Mouse (Mus musculus) lung, adult 2 months (tissue): ENCODE data around the gene Olfml3.

Source experiments
- CTCF ChIP-seq: fragments of 200-500 bp; IDR thresholded peaks from 2 replicates; pipeline ENCODE4 v1.5.1; 2011; ENCODE audit warnings: mild to moderate bottlenecking, low read length, control low read depth; ENCODE audit not compliant: insufficient read depth
- POLR2A ChIP-seq: fragments of 200-500 bp; IDR thresholded peaks from 2 replicates; pipeline ENCODE4 v1.6.1; 2011; ENCODE audit warnings: low read depth, mild to moderate bottlenecking, control low read depth, low read length, borderline replicate concordance; ENCODE audit errors: extremely low read depth

DNA sequence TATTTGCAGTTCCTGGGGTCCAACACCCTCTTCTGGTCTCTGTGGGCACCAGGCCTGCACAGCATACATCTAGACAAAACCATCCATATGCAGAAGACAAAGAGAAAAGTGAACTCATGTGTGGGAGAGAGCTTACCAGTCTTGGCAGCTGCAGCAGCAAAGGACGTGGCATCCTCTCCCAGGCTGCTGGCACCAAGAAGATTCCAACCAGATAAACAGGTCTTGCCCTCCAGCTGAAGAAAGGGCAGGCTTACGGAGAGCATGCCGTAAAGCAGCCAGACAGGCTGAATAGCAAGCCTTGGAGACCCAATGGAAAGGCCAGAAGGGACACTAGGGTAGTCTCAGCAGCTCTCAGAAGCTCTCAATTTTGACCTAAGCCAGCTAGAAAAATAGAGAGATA, 5.7 kb downstream of the Olfml3 start:
- TF ChIP-seq CTCF: no peak
- TF ChIP-seq POLR2A: no peak
